Mouse (Mus musculus): Measurements from ENCODE around the gene Lpcat2b.

The Lpcat2b gene

GRCm38 (mm10) chr5:107448784-107449183 lies 17.4 kb downstream of the Lpcat2b start:
- DNase-seq = no peak

- no peak for DNase-seq
These were observed 18.3 kb downstream of the Lpcat2b start for GRCm38 (mm10) chr5:107449620-107450019.

GRCm38 (mm10) chr5:107450299-107450698 lies 18.9 kb downstream of the Lpcat2b start:
- DNase-seq = no peak

DNA sequence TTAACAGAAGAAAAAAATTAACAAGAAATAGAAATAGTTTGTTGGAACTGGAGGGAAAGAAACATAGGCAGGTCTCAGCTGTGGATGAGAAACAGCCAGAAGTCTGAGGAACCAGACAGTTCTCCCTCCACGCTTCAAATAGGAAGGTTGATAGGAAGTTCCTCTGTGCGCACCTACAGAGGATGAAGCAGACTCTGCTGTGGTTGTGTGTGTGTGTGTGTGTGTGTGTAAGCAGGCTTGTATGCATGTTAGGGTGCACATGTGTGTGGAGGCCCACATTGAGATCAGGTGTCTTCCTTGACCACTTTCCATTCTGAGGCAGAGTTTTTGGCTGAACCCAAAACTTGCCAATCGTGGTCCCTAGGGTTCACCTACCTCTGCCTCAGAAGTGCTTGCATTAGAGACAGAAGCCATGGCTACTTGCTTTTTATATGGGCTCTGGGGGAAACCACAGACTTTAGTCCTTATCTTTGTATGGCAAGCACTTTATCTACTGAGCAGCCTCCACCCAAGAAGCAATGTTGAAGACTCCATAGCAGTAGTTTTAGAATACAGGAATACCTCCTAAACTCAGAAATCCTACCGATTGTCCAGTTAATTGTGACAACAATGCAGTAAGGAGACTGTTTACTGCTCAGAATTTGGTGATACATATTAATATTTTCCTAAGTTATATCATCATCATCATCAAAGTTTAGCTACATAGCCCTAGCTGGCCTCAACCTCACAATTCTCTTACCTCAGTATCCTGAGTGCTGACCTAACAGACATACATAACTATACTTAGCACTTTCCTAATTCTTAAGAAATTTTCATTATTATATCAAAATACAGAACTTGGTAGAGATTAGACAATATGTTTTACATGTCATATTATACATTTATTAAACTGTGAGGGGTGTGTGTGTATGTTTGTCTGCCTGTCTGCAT lies 31.1 kb downstream of the Lpcat2b start:
- DNase-seq = no peak

DNA sequence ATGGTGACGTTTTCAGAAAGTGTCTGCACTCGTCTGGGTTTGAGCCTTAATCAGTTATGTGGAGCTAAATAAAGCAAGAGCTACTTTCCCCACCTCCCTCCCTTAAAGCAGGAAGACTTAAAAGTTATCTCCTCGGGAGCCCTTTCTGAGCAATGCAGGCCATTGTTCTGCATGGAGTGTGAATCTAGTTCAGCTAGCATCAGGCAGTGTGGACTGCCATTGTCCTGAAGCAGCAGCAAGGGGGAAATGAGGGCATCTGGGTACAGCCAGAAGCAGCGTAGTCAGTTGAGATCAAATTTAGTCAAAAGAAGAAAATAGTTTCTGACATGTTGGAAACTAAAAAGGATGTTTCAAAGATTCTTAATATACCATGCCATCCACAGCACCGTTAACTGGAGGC lies 35.2 kb downstream of the Lpcat2b start:
- DNase-seq = no peak

GRCm38 (mm10) chr5:107467098-107467497 lies 35.7 kb downstream of the Lpcat2b start:
- no peak for DNase-seq

DNA sequence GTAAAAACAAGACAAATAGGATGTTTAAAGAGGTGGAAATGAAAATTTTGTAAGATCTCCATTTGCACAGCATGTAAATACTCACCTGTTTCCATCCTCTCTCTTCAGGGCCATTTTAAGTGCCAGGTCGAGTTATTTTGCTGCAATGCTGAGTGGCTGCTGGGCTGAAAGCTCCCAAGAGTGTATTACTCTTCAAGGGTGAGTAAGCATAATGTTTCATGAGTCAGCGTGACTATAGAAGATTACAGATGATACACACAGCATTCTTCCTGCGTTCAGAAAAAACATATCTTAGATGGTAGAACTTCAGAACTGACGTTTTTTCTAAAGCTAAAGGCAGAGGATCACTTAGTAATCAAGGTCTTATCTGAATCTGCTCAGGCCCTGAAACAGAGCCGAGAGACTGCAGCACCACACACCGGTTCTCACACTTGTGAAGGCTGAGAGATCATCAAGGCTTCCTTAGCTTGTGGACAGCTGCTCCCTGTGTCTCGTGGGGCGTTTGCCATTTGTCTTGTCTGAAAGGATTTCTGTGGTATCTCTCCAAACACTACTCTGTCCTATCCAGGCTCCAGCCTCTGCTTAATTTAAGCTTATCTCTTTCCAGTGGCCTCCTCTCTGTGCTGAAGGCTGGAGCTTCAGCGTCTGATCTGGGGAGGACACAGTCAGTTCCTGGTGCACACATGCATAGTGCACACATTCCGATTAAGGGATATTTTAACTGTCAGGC lies 39.4 kb downstream of the Lpcat2b start:
- no peak for DNase-seq

- no peak for DNase-seq
These were observed 48.8 kb downstream of the Lpcat2b start for GRCm38 (mm10) chr5:107480194-107480593.
